Mouse (Mus musculus) embryonic fibroblast, embryonic 13.5 days (primary cell): ENCODE measurements at regions not wholly inside any gene's neighbourhood (a gene's known extent, or its start where the extent isn't known, plus 50 kb on each side); places are given as distances from the start of the nearest gene placed in this dataset.

Experiments
- CTCF ChIP-seq: IDR thresholded peaks from 2 replicates; pipeline ENCODE4 v1.5.1; 2011; ENCODE audit warnings: mild to moderate bottlenecking, control low read depth, low read length, moderate library complexity, borderline replicate concordance; ENCODE audit not compliant: insufficient read depth
- POLR2A ChIP-seq: IDR thresholded peaks from 2 replicates; pipeline ENCODE4 v1.6.1; 2011; ENCODE audit warnings: low read depth, mild to moderate bottlenecking, control low read depth, low read length, moderate library complexity

- no peak for TF ChIP-seq CTCF
- TF ChIP-seq POLR2A: no peak
These were observed 63.6 kb upstream of the Gpr12 start for GRCm38 (mm10) chr5:146648519-146649060.
